Mouse (Mus musculus) 3134 (cell line): ENCODE measurements around the gene Klhdc7b.

Experiments used
- DNase-seq: peaks from one replicate; pipeline ENCODE4 v3.0.0-alpha.2; 2011; ENCODE audit warnings: low spot score; ENCODE audit not compliant: insufficient read length; ENCODE audit errors: extremely low read depth

Gene Klhdc7b

DNA sequence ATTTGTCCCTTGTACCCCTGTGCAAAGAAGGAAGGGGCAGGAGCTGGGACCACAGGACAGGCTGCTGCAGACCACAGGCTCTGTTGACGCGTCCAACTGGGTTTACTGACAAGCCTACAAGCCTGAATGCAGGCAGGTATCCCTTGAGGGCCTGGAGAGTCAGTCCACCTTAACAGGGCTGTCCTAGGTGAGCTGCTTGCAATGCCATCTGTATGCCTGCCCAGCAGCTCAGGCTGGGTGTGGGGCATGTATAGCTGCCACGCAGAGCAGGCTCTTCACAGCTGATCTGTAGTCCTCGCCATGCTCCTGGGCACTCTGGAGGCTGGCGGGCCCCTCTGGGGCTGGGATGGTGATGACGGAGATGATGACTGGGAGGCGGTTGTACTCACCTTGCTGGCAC lies at the start of gene Klhdc7b:
Gene Klhdc7b (plus strand): TSS at position 301 of the 400 bp plus-strand sequence.
- DNase-seq = no peak

- DNase-seq = no peak
Observed at GRCm38 (mm10) chr15:89336422-89336821, 48.3 kb upstream of the Klhdc7b start.

- no peak for DNase-seq
Observed at GRCm38 (mm10) chr15:89339696-89340095, 45.0 kb upstream of the Klhdc7b start.

DNA sequence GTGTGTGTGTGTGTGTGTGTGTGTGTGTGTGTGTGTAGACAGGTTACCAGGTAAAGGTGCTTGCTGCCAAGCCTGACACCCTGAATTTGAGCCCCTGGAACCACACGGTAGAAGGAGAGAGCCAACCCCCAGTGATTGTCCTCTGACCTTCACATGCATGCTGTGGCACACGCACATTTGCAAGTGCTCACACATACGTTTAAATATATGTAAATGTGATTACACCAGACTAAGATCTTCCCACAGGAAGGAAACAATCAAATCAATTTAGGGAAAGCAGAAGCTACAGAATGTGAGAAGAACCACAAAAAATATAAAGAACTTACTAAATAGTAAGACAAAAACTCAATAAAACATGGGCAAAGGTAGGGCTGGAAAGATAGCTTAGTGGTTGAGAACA lies 44.6 kb upstream of the Klhdc7b start:
- no peak for DNase-seq

DNA sequence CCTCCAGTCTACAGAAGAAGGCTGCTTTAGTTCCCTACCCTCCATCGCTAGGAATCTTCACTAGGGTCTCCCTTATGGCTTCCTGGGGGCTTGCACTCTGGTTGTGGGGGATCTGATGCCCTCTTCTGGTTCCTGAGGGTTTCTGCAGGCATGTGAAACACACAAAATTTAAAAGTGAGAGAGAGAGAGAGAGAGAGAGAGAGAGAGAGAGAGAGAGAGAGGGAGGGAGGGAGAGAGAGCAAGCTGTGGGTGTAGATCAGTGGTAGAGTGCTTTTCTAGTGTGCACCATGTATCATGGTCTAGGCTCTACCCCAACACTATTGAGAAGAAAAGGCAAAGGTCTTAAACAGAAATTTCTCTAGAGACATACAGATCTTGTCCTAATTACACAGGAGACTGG lies 43.0 kb upstream of the Klhdc7b start:
- DNase-seq = no peak

GRCm38 (mm10) chr15:89343325-89343724 lies 41.4 kb upstream of the Klhdc7b start:
- no peak for DNase-seq

- DNase-seq = no peak
Observed at GRCm38 (mm10) chr15:89350447-89350846, 34.3 kb upstream of the Klhdc7b start.

DNA sequence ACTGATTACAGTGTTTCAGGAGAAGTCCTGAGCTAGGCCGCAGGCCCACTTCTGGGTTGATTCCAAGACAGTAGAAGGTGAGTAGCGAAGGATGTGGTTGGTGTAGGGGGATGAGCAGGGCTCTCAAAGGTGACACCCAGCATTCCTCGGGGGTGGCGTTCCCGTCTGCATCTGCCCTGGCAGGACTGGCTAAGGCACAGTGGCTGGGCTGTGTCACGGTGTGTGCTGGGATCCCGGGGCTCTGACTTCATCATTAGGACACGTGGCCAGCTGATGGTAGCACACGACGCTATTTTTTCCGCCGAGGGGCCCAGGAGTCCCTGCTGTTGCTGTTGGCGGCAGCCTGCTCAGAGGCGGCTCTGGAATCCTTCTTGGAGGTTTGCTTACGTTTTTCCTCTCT lies 33.4 kb upstream of the Klhdc7b start:
- no peak for DNase-seq

DNA sequence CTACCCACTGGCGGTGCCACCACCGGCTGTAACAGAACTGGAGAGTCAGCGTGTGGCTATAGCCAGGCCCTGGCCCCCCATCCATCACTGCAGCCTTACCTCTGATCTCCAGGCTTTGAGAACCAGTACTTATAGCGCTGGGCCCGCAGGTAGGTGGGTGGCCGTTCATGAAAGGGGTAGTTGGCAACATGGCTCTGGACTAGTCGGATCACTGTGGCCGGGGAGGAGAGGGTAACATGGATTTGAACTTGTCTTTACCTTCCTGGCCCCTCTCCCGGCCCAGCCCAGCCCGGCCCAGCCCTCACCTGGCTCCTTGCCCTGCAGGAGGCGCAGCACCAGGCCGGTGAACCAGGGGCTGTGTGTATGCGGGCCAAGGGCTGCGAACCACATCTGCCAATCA lies 32.7 kb upstream of the Klhdc7b start:
- DNase-seq = no peak

- DNase-seq = no peak
Observed at GRCm38 (mm10) chr15:89352795-89353194, 31.9 kb upstream of the Klhdc7b start.

DNA sequence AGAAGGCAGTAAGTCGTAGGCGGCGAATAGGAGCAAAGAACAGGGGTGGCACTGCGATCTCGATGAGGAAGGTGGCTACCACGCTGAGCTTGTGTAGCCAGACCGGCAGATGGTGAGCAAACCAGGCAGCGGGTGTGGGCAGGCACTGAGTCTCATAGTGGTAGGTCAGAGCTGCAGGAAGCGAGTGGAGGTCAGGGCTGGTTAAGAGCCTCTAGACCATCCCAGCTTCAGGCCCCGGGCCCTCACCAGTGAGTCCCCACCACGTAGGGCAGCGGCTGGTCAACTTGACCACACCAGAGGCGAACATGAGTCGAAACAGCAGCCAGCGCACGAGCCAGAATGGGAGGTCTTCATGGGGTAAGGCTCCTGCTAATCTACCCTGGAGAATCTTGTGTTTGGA lies 30.9 kb upstream of the Klhdc7b start:
- no peak for DNase-seq

GRCm38 (mm10) chr15:89354455-89354854 lies 30.3 kb upstream of the Klhdc7b start:
- DNase-seq = no peak

GRCm38 (mm10) chr15:89355241-89356187 lies 29.2 kb upstream of the Klhdc7b start, which contains the start of the genes Lmf2 and Ncaph2:
Gene Lmf2, minus strand, starts transcription at chr15:89355659.
Gene Ncaph2, plus strand, starts transcription at chr15:89355719.
- DNase-seq = peak; percentile 99

- peak; percentile 85 for DNase-seq
Observed at GRCm38 (mm10) chr15:89356372-89356771, 28.3 kb upstream of the Klhdc7b start.

DNA sequence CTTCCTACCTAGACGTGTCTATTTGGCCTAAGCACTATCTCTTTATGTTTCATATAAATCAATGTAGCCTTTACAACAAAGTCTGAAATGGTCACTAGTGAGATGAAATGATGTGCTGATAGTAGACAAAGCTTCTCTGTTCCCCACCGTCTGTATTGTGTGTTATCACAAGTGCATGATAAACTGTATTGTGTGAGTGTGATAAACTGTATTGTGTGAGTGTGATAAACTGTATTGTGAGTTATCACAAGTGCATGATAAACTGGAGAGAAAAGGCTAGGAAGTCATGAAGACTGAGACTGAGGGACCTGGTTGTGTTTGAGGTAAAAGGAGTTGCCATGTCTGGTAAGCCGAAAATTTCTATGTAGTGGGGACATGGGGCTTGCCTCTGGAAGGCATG lies 25.9 kb upstream of the Klhdc7b start:
- DNase-seq = no peak

- DNase-seq = no peak
Observed at GRCm38 (mm10) chr15:89363051-89363450, 21.7 kb upstream of the Klhdc7b start.

DNA sequence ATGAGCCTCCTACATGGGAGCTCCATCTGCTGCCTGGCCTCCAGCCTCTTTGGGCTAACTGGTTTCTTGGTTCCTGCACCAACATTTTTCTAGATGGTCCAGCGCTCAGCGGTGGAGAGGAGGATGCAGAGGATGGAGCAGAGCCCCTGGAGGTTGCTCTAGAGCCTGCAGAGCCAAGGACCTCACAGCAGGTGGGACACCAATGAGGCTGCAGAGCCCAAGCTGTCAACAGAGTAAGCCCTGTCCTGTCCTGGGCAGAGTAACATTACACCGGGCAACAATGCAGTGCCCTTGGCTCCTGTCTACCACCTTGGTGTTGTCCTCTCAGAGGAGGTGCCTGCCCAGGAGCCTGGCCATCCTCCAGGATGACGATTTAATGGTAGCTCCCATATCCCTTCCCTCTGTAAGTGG lies 19.6 kb upstream of the Klhdc7b start:
- DNase-seq = no peak

- DNase-seq = no peak
Observed at GRCm38 (mm10) chr15:89372068-89372467, 12.6 kb upstream of the Klhdc7b start.

DNA sequence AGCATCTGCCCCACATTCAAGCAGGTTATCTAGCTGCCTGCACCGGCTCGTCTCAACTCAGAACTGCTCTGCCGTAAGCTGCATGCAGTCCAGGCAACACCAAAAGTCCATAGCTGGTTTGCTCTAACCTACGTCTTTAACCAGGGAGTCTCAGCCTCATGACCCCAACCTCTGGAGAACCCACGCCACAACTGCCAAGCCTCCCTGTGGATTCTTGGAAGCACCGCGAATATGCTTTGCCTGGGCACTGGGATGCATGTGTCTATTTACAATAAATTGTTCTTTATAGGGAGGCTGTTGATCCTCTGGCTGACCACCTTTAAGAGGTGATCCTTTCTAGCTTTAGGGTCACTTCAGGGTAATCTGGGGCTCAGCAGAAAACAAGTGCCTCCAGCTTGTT lies 12.2 kb upstream of the Klhdc7b start:
- no peak for DNase-seq

DNA sequence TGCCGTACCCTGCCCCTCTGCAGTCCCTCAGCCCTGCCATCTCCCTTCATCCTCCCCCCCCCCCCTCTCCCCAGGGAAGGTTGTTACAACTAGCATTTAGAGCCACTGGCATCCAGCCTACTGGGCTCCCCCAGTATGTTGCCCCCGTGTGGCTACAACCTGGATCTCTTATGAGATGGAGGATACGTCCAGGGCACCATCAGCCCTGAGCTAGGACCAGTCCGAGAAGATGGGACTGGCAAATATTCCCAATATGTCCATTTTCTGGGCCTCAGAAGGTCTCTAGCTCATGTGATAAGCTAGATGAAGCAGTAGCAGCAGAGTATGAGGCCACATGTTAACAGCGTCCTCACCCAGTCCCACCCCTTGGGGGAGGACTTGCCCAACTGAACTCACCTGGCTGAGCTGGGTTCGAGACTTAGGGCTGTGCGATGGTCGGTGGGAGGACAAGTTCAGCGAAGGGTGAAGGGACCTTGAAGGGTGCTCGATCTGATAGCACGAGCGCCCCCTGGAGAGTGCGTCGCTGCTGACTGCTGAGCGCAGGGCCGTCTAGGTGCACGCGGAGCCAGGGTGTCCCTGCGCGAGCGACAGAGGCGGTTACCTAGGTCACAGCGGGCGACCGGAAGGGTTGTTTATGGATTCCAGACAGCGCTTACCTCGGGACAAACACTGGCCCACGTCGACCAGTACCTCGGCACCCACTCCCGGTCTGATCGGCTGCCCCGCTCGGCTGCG lies 11.5 kb upstream of the Klhdc7b start:
- peak; percentile 93 for DNase-seq

DNA sequence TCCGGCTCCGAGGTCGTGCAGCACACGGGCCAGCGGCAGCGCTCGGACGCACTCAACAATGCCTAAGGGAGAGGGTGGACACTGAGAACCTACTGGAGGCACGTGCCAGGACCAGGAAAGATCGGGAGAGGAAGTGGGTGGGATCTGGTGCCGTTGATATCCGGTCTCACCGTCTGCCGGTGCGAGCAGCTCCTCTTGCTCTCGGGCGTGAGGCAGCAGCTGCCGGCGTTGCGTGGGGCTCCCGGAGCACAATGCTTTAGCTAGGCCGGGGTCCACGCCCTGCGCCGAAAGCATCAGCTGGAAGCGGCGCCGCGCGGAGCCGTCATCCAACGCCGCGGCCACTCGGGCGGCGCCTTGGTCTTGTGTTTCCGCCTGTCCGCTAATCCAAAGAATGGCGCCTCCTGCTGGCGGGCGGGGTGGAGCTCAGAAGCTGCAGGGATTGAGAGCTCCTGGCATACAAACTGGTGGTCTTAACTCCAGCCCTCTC lies 10.9 kb upstream of the Klhdc7b start, which contains the start of gene Sco2:
Gene Sco2 (minus strand): TSS at position 85 of the 487 bp plus-strand sequence.
- DNase-seq = peak; percentile 95
